Mouse (Mus musculus) kidney, embryonic 16.5 days (tissue): ENCODE results near the gene Acot3. TPM values are rescaled to one million over a fixed set of nuclear protein-coding genes. Genes with fewer than 3 reads are reported as not detected.
A peak's percentile ranks its signal among the peaks of the same experiment; 100 is the strongest.
"Not testable (repeated sequence)": the region's sequence is repeated elsewhere in the genome, so short reads cannot be mapped to it uniquely, and the experiment has no call there.

Source experiments
- ATAC-seq: fragments of 200-750 bp; cut with Nextera tagmentation; 2 replicates; pipeline ENCODE4 v1.8.0; 2017; ENCODE audit warnings: moderate TSS enrichment; ENCODE audit not compliant: low FRiP score, low TSS enrichment
- H3K27ac ChIP-seq: fragments of 300-500 bp; sonication (generic); 2 replicates; pipeline ENCODE4 v1.5.1; 2014; ENCODE audit warnings: low read length
- H3K27me3 ChIP-seq: fragments of 300-500 bp; sonication (generic); 2 replicates; pipeline ENCODE4 v1.6.1; 2014; ENCODE audit warnings: low read length, control low read depth, mixed read lengths; ENCODE audit not compliant: insufficient read depth
- H3K36me3 ChIP-seq: fragments of 300-500 bp; sonication (generic); 2 replicates; pipeline ENCODE4 v1.6.1; 2014; ENCODE audit warnings: low read length, control low read depth, mixed read lengths; ENCODE audit not compliant: insufficient read depth
- H3K4me1 ChIP-seq: fragments of 300-500 bp; sonication (generic); 2 replicates; pipeline ENCODE4 v1.6.1; 2014; ENCODE audit warnings: low read length, control low read depth, mixed read lengths; ENCODE audit not compliant: insufficient read depth
- H3K4me2 ChIP-seq: fragments of 300-500 bp; sonication (generic); replicated peaks from 2 replicates; pipeline ENCODE4 v1.6.1; 2014; ENCODE audit warnings: low read depth, low read length
- H3K4me3 ChIP-seq: fragments of 300-500 bp; sonication (generic); 2 replicates; pipeline ENCODE4 v1.5.1; 2014; ENCODE audit warnings: mild to moderate bottlenecking, low read length
- H3K9ac ChIP-seq: fragments of 300-500 bp; sonication (generic); replicated peaks from 2 replicates; pipeline ENCODE4 v1.6.1; 2014; ENCODE audit warnings: low read length
- H3K9me3 ChIP-seq: fragments of 300-500 bp; sonication (generic); 2 replicates; pipeline ENCODE4 v1.6.1; 2016; ENCODE audit warnings: low read length, control low read depth
- WGBS: fragments of 180-500 bp; shearing (Covaris S2); extraction: QIAGEN DNeasy Blood & Tissue Kit; methylation state at CpG from one replicate; pipeline ENCODE4 v1.1.7; 2014; 5-methylcytosine and 5-hydroxymethylcytosine counted together
- polyA plus RNA-seq: library from polyadenylated mRNA; unstranded; fragments of >200 nt; fragmentation: Nextera tagmentation; extraction: Ambion mirVana; gene quantifications from 2 replicates; pipeline ENCODE4 v1.2.1, GENCODE M21; 2015

The Acot3 gene
- polyA plus RNA-seq, 1 experiment from 2014 or later: 2.6 TPM

- not testable (repeated sequence) for H3K9me3 ChIP-seq, H3K27me3 ChIP-seq, H3K27ac ChIP-seq, H3K4me1 ChIP-seq, H3K9ac ChIP-seq, H3K36me3 ChIP-seq, H3K4me2 ChIP-seq, H3K4me3 ChIP-seq
- 17% methylated on average over 7 of the region's 7 CpGs for WGBS
- peak; percentile 85 for ATAC-seq
These were observed 31.4 kb upstream of the Acot3 start for GRCm38 (mm10) chr12:84020528-84020927.

- 93% methylated on average over 4 of the region's 4 CpGs for WGBS
- not testable (repeated sequence) for H3K27me3 ChIP-seq, H3K9ac ChIP-seq, H3K9me3 ChIP-seq, H3K27ac ChIP-seq, H3K4me3 ChIP-seq, H3K4me1 ChIP-seq, H3K4me2 ChIP-seq, H3K36me3 ChIP-seq, ATAC-seq
These were observed 29.7 kb upstream of the Acot3 start for GRCm38 (mm10) chr12:84022266-84022665.

- no peaks in the 10 kb centered on the region for H3K27me3 ChIP-seq
- no peak overlapping the region for H3K27ac ChIP-seq
- H3K4me2 ChIP-seq: no peak overlapping the region
- no peak for ATAC-seq
- no peaks in the 10 kb centered on the region for H3K4me1 ChIP-seq
- no peak overlapping the region for H3K4me3 ChIP-seq
- 77% methylated on average over 9 of the region's 9 CpGs for WGBS
- no peak overlapping the region for H3K9ac ChIP-seq
- H3K9me3 ChIP-seq: no peaks in the 10 kb centered on the region
- H3K36me3 ChIP-seq: no peaks in the 10 kb centered on the region
These were observed 28.7 kb upstream of the Acot3 start for GRCm38 (mm10) chr12:84023052-84023745.

GRCm38 (mm10) chr12:84025888-84026287, 26.1 kb upstream of the Acot3 start:
- no peak for ATAC-seq
- WGBS: 76% methylated on average over 7 of the region's 7 CpGs
- Histone ChIP-seq H3K9me3 (no peaks in the 10 kb centered on the region), H3K36me3 (no peaks in the 10 kb centered on the region), H3K4me2 (no peak overlapping the region), H3K4me1 (no peaks in the 10 kb centered on the region), H3K27ac (no peak overlapping the region), H3K4me3 (no peak overlapping the region), H3K27me3 (no peaks in the 10 kb centered on the region), H3K9ac (no peak overlapping the region)

- H3K9ac ChIP-seq, ATAC-seq, H3K4me2 ChIP-seq, H3K4me3 ChIP-seq, H3K27ac ChIP-seq, H3K36me3 ChIP-seq, H3K9me3 ChIP-seq, H3K4me1 ChIP-seq, H3K27me3 ChIP-seq: not testable (repeated sequence)
- 74% methylated on average over 3 of the region's 3 CpGs for WGBS
These were observed 23.6 kb upstream of the Acot3 start for GRCm38 (mm10) chr12:84028328-84028727.

- not testable (repeated sequence) for H3K9ac ChIP-seq, H3K4me2 ChIP-seq, ATAC-seq, H3K36me3 ChIP-seq, H3K27me3 ChIP-seq, H3K27ac ChIP-seq, H3K4me3 ChIP-seq, H3K9me3 ChIP-seq, H3K4me1 ChIP-seq
- WGBS: 100% methylated on average over 1 of the region's 1 CpGs
These were observed 22.9 kb upstream of the Acot3 start for GRCm38 (mm10) chr12:84029043-84029442.

GRCm38 (mm10) chr12:84030659-84031332, 21.1 kb upstream of the Acot3 start:
- no peaks in the 10 kb centered on the region for H3K4me1 ChIP-seq
- H3K9ac ChIP-seq: no peak overlapping the region
- no peak overlapping the region for H3K27ac ChIP-seq
- H3K9me3 ChIP-seq: no peaks in the 10 kb centered on the region
- no peaks in the 10 kb centered on the region for H3K27me3 ChIP-seq
- H3K4me3 ChIP-seq: no peak overlapping the region
- H3K4me2 ChIP-seq: no peak overlapping the region
- WGBS: 66% methylated on average over 4 of the region's 4 CpGs
- no peaks in the 10 kb centered on the region for H3K36me3 ChIP-seq
- ATAC-seq: peak; percentile 49; the same call in 1 of the 2 replicates

- no peak overlapping the region for H3K27ac ChIP-seq
- 87% methylated on average over 4 of the region's 4 CpGs for WGBS
- ATAC-seq: no peak
- no peaks in the 10 kb centered on the region for H3K9me3 ChIP-seq
- no peaks in the 10 kb centered on the region for H3K27me3 ChIP-seq
- H3K9ac ChIP-seq: no peak overlapping the region
- H3K4me2 ChIP-seq: no peak overlapping the region
- H3K4me3 ChIP-seq: no peak overlapping the region
- no peaks in the 10 kb centered on the region for H3K36me3 ChIP-seq
- no peaks in the 10 kb centered on the region for H3K4me1 ChIP-seq
These were observed 19.1 kb upstream of the Acot3 start for GRCm38 (mm10) chr12:84032854-84033253.

- not testable (repeated sequence) for H3K4me3 ChIP-seq, H3K4me2 ChIP-seq, H3K36me3 ChIP-seq, H3K4me1 ChIP-seq, ATAC-seq, H3K9me3 ChIP-seq, H3K27me3 ChIP-seq, H3K9ac ChIP-seq, H3K27ac ChIP-seq
- WGBS: 77% methylated on average over 2 of the region's 2 CpGs
These were observed 18.6 kb upstream of the Acot3 start for GRCm38 (mm10) chr12:84033302-84033701.

- no peak overlapping the region for H3K4me3 ChIP-seq
- H3K27me3 ChIP-seq: no peaks in the 10 kb centered on the region
- no peak for ATAC-seq
- H3K9me3 ChIP-seq: no peaks in the 10 kb centered on the region
- no peaks in the 10 kb centered on the region for H3K4me1 ChIP-seq
- WGBS: 21% methylated on average over 4 of the region's 4 CpGs
- no peaks in the 10 kb centered on the region for H3K36me3 ChIP-seq
- H3K9ac ChIP-seq: no peak overlapping the region
- H3K4me2 ChIP-seq: no peak overlapping the region
- no peak overlapping the region for H3K27ac ChIP-seq
These were observed 17.8 kb upstream of the Acot3 start for GRCm38 (mm10) chr12:84034108-84034507.
